Mouse (Mus musculus): ENCODE measurements at regions not wholly inside any gene's neighbourhood (a gene's known extent, or its start where the extent isn't known, plus 50 kb on each side); places are given as distances from the start of the nearest gene placed in this dataset.

DNA sequence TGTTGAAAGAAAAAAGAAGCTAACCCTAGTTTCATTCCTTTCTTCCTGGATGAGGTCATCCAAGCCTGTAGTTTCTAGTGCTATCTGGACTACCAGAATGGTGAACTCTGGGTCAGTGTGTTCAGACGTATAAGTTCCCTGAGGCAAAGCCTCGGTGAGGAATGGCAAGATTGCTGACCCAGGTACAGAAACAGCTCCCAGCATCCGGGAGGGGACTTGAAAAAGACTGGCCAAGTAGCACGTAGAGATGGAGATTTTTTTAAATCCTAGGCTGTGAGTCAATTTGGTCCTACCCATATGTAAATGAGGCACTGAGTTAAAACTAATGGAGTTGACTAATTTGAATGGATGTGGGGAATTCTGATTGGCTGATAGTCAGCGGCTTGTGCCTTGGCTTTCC, 55.0 kb upstream of the Gm11084 start:
- Histone ChIP-seq H3K9me3 (ENCODE audit: low read length) (no peaks in the 10 kb centered on the region), H3K36me3 (ENCODE audit: insufficient read depth, low read length) (no peaks in the 10 kb centered on the region), H3K4me3 (ENCODE audit: low read depth, low read length) (no peak overlapping the region), H3K27ac (ENCODE audit: low read length) (no peak overlapping the region), H3K4me2 (replicated peaks; ENCODE audit: low read depth, low read length) (no peak overlapping the region), H3K4me1 (ENCODE audit: insufficient read depth, low read depth, low read length) (peaks cover 3% of the 10 kb centered on the region; the same call in 1 of the 2 replicates), H3K27me3 (replicated peaks; ENCODE audit: insufficient read depth, low read length) (no peaks in the 10 kb centered on the region), H3K9ac (replicated peaks; ENCODE audit: low read depth) (no peak overlapping the region)
- DNase-seq (ENCODE audit: low spot score) = no peak
- no peak for TF ChIP-seq CTCF (IDR thresholded peaks at IDR 0.05)
- TF ChIP-seq EP300 (IDR thresholded peaks at IDR 0.05) = no peak
- ATAC-seq = no peak
- 46% methylated on average over 5 of the region's 5 CpGs for WGBS

GRCm38 (mm10) chr2:73040031-73040430, 53.5 kb upstream of the Gm11084 start:
- Histone ChIP-seq H3K4me1 (ENCODE audit: insufficient read depth, low read depth, low read length) (peaks cover 3% of the 10 kb centered on the region; the same call in 1 of the 2 replicates), H3K4me3 (ENCODE audit: low read depth, low read length) (no peak overlapping the region), H3K4me2 (replicated peaks; ENCODE audit: low read depth, low read length) (no peak overlapping the region), H3K27me3 (replicated peaks; ENCODE audit: insufficient read depth, low read length) (no peaks in the 10 kb centered on the region), H3K9ac (replicated peaks; ENCODE audit: low read depth) (no peak overlapping the region), H3K27ac (ENCODE audit: low read length) (no peak overlapping the region), H3K9me3 (ENCODE audit: low read length) (no peaks in the 10 kb centered on the region), H3K36me3 (ENCODE audit: insufficient read depth, low read length) (no peaks in the 10 kb centered on the region)
- TF ChIP-seq EP300 (IDR thresholded peaks at IDR 0.05) (no peak), CTCF (IDR thresholded peaks at IDR 0.05) (no peak)
- 74% methylated on average over 3 of the region's 3 CpGs for WGBS
- no peak for DNase-seq (ENCODE audit: low spot score)
- no peak for ATAC-seq

- Histone ChIP-seq H3K27me3 (replicated peaks; ENCODE audit: insufficient read depth, low read length) (no peaks in the 10 kb centered on the region), H3K4me1 (ENCODE audit: insufficient read depth, low read depth, low read length) (peaks cover 3% of the 10 kb centered on the region; the same call in 1 of the 2 replicates), H3K27ac (ENCODE audit: low read length) (no peak overlapping the region), H3K36me3 (ENCODE audit: insufficient read depth, low read length) (no peaks in the 10 kb centered on the region), H3K9ac (replicated peaks; ENCODE audit: low read depth) (no peak overlapping the region), H3K4me3 (ENCODE audit: low read depth, low read length) (no peak overlapping the region), H3K9me3 (ENCODE audit: low read length) (no peaks in the 10 kb centered on the region), H3K4me2 (replicated peaks; ENCODE audit: low read depth, low read length) (no peak overlapping the region)
- TF ChIP-seq CTCF (IDR thresholded peaks at IDR 0.05) (no peak), EP300 (IDR thresholded peaks at IDR 0.05) (no peak)
- no peak for ATAC-seq
- peak; percentile 82 for DNase-seq (ENCODE audit: low spot score)
- 42% methylated on average over 2 of the region's 2 CpGs for WGBS
Observed at GRCm38 (mm10) chr2:73039300-73039699, 52.8 kb upstream of the Gm11084 start.

GRCm38 (mm10) chr2:73038290-73038732, 51.8 kb upstream of the Gm11084 start:
- Histone ChIP-seq H3K9me3 (ENCODE audit: low read length) (no peaks in the 10 kb centered on the region), H3K9ac (replicated peaks; ENCODE audit: low read depth) (no peak overlapping the region), H3K4me2 (replicated peaks; ENCODE audit: low read depth, low read length) (peak overlapping the region; percentile 43), H3K36me3 (ENCODE audit: insufficient read depth, low read length) (no peaks in the 10 kb centered on the region), H3K27ac (ENCODE audit: low read length) (peak overlapping the region; percentile 93), H3K27me3 (replicated peaks; ENCODE audit: insufficient read depth, low read length) (no peaks in the 10 kb centered on the region), H3K4me1 (ENCODE audit: insufficient read depth, low read depth, low read length) (peaks cover 3% of the 10 kb centered on the region; the same call in 1 of the 2 replicates), H3K4me3 (ENCODE audit: low read depth, low read length) (peak overlapping the region; percentile 17; the same call in 1 of the 2 replicates)
- TF ChIP-seq CTCF (IDR thresholded peaks at IDR 0.05) (no peak), EP300 (IDR thresholded peaks at IDR 0.05) (no peak; the same call in 1 of the 2 replicates)
- ATAC-seq (peak; percentile 88), DNase-seq (ENCODE audit: low spot score) (peak; percentile 92)
- 10% methylated on average over 15 of the region's 16 CpGs for WGBS

GRCm38 (mm10) chr2:73037266-73038046, 50.9 kb upstream of the Gm11084 start:
- Histone ChIP-seq H3K4me1 (ENCODE audit: insufficient read depth, low read depth, low read length) (peaks cover 3% of the 10 kb centered on the region; the same call in 1 of the 2 replicates), H3K27ac (ENCODE audit: low read length) (peak overlapping the region; percentile 93), H3K9ac (replicated peaks; ENCODE audit: low read depth) (no peak overlapping the region), H3K4me2 (replicated peaks; ENCODE audit: low read depth, low read length) (peak overlapping the region; percentile 43), H3K4me3 (ENCODE audit: low read depth, low read length) (0 out of 2 replicates have a peak overlapping the region, but pooled peaks have one; percentile 17), H3K9me3 (ENCODE audit: low read length) (no peaks in the 10 kb centered on the region), H3K27me3 (replicated peaks; ENCODE audit: insufficient read depth, low read length) (no peaks in the 10 kb centered on the region), H3K36me3 (ENCODE audit: insufficient read depth, low read length) (no peaks in the 10 kb centered on the region)
- ATAC-seq (peak; percentile 67), DNase-seq (ENCODE audit: low spot score) (peak; percentile 84)
- TF ChIP-seq EP300 (IDR thresholded peaks at IDR 0.05) (peak; percentile 57), CTCF (IDR thresholded peaks at IDR 0.05) (no peak)
- WGBS = 40% methylated on average over 13 of the region's 13 CpGs

Measured in lung, postnatal 0 days (tissue).